Mouse (Mus musculus): Measurements from ENCODE around the gene Dlx5.

DNA sequence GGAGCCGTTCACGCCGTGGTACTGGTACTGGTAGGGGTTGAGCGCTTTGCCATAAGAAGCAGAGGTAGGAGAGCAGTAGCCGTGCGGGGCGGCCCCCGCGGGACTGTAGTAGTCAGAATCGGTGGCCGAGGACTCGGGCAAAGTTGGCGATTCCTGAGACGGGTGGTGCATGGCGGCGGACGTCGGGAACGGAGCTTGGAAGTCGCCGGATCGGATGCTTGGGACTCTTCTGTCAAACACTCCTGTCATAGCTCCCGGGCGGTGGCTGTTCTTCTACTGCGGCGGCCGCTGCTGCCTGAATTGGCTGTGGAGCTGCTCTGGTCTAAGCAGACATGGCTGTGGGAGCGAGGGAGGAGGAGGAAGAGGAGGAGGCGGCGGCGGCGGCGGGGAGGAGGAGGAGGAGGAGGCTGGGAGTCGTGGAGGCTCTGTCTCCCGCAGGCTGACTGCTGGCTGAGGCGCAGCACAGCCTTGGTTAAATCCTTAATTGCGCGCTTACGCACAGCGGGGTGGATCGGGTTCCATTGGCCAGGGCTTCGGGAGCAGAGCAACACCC lies at the start of gene Dlx5:
- TF ChIP-seq CTCF (IDR thresholded peaks at IDR 0.05; ENCODE audit: borderline replicate concordance, control insufficient read depth, extremely low read depth, insufficient read depth, low read length, poor library complexity): no peak
- TF ChIP-seq POLR2A (IDR thresholded peaks at IDR 0.05; ENCODE audit: control insufficient read depth, extremely low read depth, insufficient read depth, low read length, poor library complexity): no peak

Data from thymus, adult 2 months (tissue).